ENCODE assay signal across 9 mouse cellular contexts in genomic region chr1:87154501-87155120, GRCm38 (mm10). TPM values are rescaled to one million over a fixed set of nuclear protein-coding genes. Genes with fewer than 3 reads are reported as not detected.
DNase-seq lines count a peak whose midpoint lies in the region; ATAC-seq lines count a peak whose summit lies in the region.
"Had no signal": no experiment of that assay in that cellular context is flagged by ENCODE, and none has a peak within 500 bp of the region (broad histone marks: within the 10 kb centered on the region; RNA-seq: fewer than 3 reads in every experiment).

No protein-coding gene starts in this region.

- H3K4me2 ChIP-seq in heart, embryonic 15.5 days = peak overlapping the region; percentile 64
- peak overlapping the region; percentile 73 for H3K4me2 ChIP-seq in hindbrain, embryonic 13.5 days
- peak overlapping the region; percentile 71 for H3K4me2 ChIP-seq in midbrain, embryonic 14.5 days (ENCODE audit: low read length)

- H3K4me1 ChIP-seq in heart, embryonic 15.5 days (replicated peaks) = peaks cover 24% of the 10 kb centered on the region
- peaks cover 41% of the 10 kb centered on the region for H3K4me1 ChIP-seq in hindbrain, embryonic 13.5 days (replicated peaks)
- H3K4me1 ChIP-seq in midbrain, embryonic 14.5 days (ENCODE audit: control insufficient read depth, insufficient read depth, low read length) = 0 out of 2 replicates have a peak, but pooled peaks cover 4% of the 10 kb centered on the region

- no peak for ATAC-seq in heart, embryonic 15.5 days (replicated peaks; ENCODE audit: insufficient number of reproducible peaks, insufficient read depth, low FRiP score, low read depth)
- ATAC-seq in hindbrain, embryonic 13.5 days (ENCODE audit: low FRiP score) = 0 out of 2 replicates have a peak, but pooled peaks have one; percentile 17
- ATAC-seq in midbrain, embryonic 14.5 days (ENCODE audit: low FRiP score, low TSS enrichment) = no peak
- ATAC-seq: CD4-positive, CD25-positive, alpha-beta regulatory T cell, adult 4 months had no signal

- 2% methylated on average over 58 of the region's 58 CpGs for WGBS in heart, embryonic 15.5 days
- WGBS in hindbrain, embryonic 13.5 days = 2% methylated on average over 58 of the region's 58 CpGs
- WGBS in midbrain, embryonic 14.5 days = 2% methylated on average over 58 of the region's 58 CpGs

- DNase-seq in heart, adult 8-10 months (ENCODE audit: low spot score) = no peak
- peak; percentile 26 for DNase-seq in WW6 (ENCODE audit: low read depth, low spot score)
- peak; percentile 46 for DNase-seq in midbrain, embryonic 14.5 days
- no peak for DNase-seq in right cerebral cortex, postnatal 36 days (ENCODE audit: low spot score in 2 of 2)
- DNase-seq in thymus, postnatal 14 days = no peak
- no peak for DNase-seq in T-cell, adult 2 months (ENCODE audit: low spot score)

- H3K27ac ChIP-seq in heart, embryonic 15.5 days = no peak overlapping the region
- H3K27ac ChIP-seq in hindbrain, embryonic 13.5 days = peak overlapping the region; percentile 48; the same call in 1 of the 2 replicates
- H3K27ac ChIP-seq in midbrain, embryonic 14.5 days (replicated peaks; ENCODE audit: low read depth, low read length) = no peak overlapping the region

- H3K4me3 ChIP-seq in heart, embryonic 15.5 days = peak overlapping the region; percentile 43
- peak overlapping the region; percentile 50 for H3K4me3 ChIP-seq in hindbrain, embryonic 13.5 days
- peak overlapping the region; percentile 47 for H3K4me3 ChIP-seq in midbrain, embryonic 14.5 days (replicated peaks; ENCODE audit: low read depth, low read length)

- no peak overlapping the region for H3K9ac ChIP-seq in heart, embryonic 15.5 days
- H3K9ac ChIP-seq in hindbrain, embryonic 13.5 days = peak overlapping the region; percentile 77
- H3K9ac ChIP-seq in midbrain, embryonic 14.5 days (replicated peaks; ENCODE audit: low read length) = peak overlapping the region; percentile 20; the same call in 1 of the 2 replicates

- peaks cover 99% of the 10 kb centered on the region for H3K27me3 ChIP-seq in heart, embryonic 15.5 days
- H3K27me3 ChIP-seq in hindbrain, embryonic 13.5 days = peaks cover 93% of the 10 kb centered on the region
- H3K27me3 ChIP-seq in midbrain, embryonic 14.5 days (ENCODE audit: control insufficient read depth, insufficient read depth, low read length) = peaks cover 74% of the 10 kb centered on the region

- no peaks in the 10 kb centered on the region for H3K9me3 ChIP-seq in heart, embryonic 15.5 days (replicated peaks)
- no peaks in the 10 kb centered on the region for H3K9me3 ChIP-seq in hindbrain, embryonic 13.5 days
- H3K9me3 ChIP-seq in midbrain, embryonic 14.5 days (ENCODE audit: control insufficient read depth, low read length) = no peaks in the 10 kb centered on the region

- no peaks in the 10 kb centered on the region for H3K36me3 ChIP-seq in heart, embryonic 15.5 days
- H3K36me3 ChIP-seq in hindbrain, embryonic 13.5 days = no peaks in the 10 kb centered on the region
- H3K36me3 ChIP-seq in midbrain, embryonic 14.5 days (ENCODE audit: control insufficient read depth, insufficient read depth, low read length) = no peaks in the 10 kb centered on the region

RNA-seq across cellular contexts. Expression of gene Ecel1, which starts 1.7 kb away (rescaled TPM):
- polyA plus RNA-seq in heart, embryonic 15.5 days (2015; fragmentation: Nextera tagmentation; extraction: Ambion mirVana) = 0.83 and 5.1 TPM in 2 replicates
- not detected for total RNA-seq in heart, adult 8-10 months (2022)
- polyA plus RNA-seq in hindbrain, embryonic 13.5 days (2015; fragmentation: Nextera tagmentation; extraction: Ambion mirVana) = 33.1 and 35.5 TPM in 2 replicates
- polyA plus RNA-seq in midbrain, embryonic 14.5 days (2014; fragmentation: Nextera tagmentation; extraction: Ambion mirVana) = 5.1 and 5.3 TPM in 2 replicates

RNA-seq across cellular contexts. Expression of gene Prss56, which starts 28.5 kb away (rescaled TPM):
- 0.05 and 0.08 TPM in 2 replicates for polyA plus RNA-seq in heart, embryonic 15.5 days (2015; fragmentation: Nextera tagmentation; extraction: Ambion mirVana)
- total RNA-seq in heart, adult 8-10 months (2022) = not detected
- 6.8 and 9.0 TPM in 2 replicates for polyA plus RNA-seq in hindbrain, embryonic 13.5 days (2015; fragmentation: Nextera tagmentation; extraction: Ambion mirVana)
- 0.32 TPM in 1 of 2 replicates, not detected in the other for polyA plus RNA-seq in midbrain, embryonic 14.5 days (2014; fragmentation: Nextera tagmentation; extraction: Ambion mirVana)
- polyA plus RNA-seq: CD4-positive, CD25-positive, alpha-beta regulatory T cell, adult 4 months had no signal

RNA-seq across cellular contexts. Expression of gene Akp3, which starts 29.8 kb away (rescaled TPM):
- polyA plus RNA-seq in heart, embryonic 15.5 days (2015; fragmentation: Nextera tagmentation; extraction: Ambion mirVana) = not detected in 2 replicates
- not detected for total RNA-seq in heart, adult 8-10 months (2022)
- polyA plus RNA-seq in hindbrain, embryonic 13.5 days (2015; fragmentation: Nextera tagmentation; extraction: Ambion mirVana) = not detected in 2 replicates
- polyA plus RNA-seq in midbrain, embryonic 14.5 days (2014; fragmentation: Nextera tagmentation; extraction: Ambion mirVana) = not detected in 2 replicates
- polyA plus RNA-seq: CD4-positive, CD25-positive, alpha-beta regulatory T cell, adult 4 months had no signal

RNA-seq across cellular contexts. Expression of gene Chrnd, which starts 35.8 kb away (rescaled TPM):
- polyA plus RNA-seq in heart, embryonic 15.5 days (2015; fragmentation: Nextera tagmentation; extraction: Ambion mirVana) = not detected in 2 replicates
- total RNA-seq in heart, adult 8-10 months (2022) = not detected
- polyA plus RNA-seq in hindbrain, embryonic 13.5 days (2015; fragmentation: Nextera tagmentation; extraction: Ambion mirVana) = 0.05 TPM in 1 of 2 replicates, not detected in the other
- not detected in 2 replicates for polyA plus RNA-seq in midbrain, embryonic 14.5 days (2014; fragmentation: Nextera tagmentation; extraction: Ambion mirVana)
- polyA plus RNA-seq: CD4-positive, CD25-positive, alpha-beta regulatory T cell, adult 4 months had no signal

RNA-seq across cellular contexts. Expression of gene Chrng, which starts 49.8 kb away (rescaled TPM):
- 1.1 and 1.4 TPM in 2 replicates for polyA plus RNA-seq in heart, embryonic 15.5 days (2015; fragmentation: Nextera tagmentation; extraction: Ambion mirVana)
- not detected for total RNA-seq in heart, adult 8-10 months (2022)
- 0.35 and 0.58 TPM in 2 replicates for polyA plus RNA-seq in hindbrain, embryonic 13.5 days (2015; fragmentation: Nextera tagmentation; extraction: Ambion mirVana)
- polyA plus RNA-seq in midbrain, embryonic 14.5 days (2014; fragmentation: Nextera tagmentation; extraction: Ambion mirVana) = not detected in 2 replicates

Comparison
In these comparisons a context has a peak if more than half of its experiments do, and no peak if none do; other contexts are left out.
1. DNase-seq: peak in WW6 (single experiment) and midbrain, embryonic 14.5 days (single experiment); none in heart, adult 8-10 months (single experiment), right cerebral cortex, postnatal 36 days (0 of 2), thymus, postnatal 14 days (single experiment) and T-cell, adult 2 months (single experiment).
2. Peak in every context shown above with its lines, with median percentiles within 50 percentile points of each other: H3K4me2 ChIP-seq and H3K4me3 ChIP-seq.